Mouse (Mus musculus) lung, adult 2 months (tissue): ENCODE results near the gene 4933406M09Rik.

Source experiments
- CTCF ChIP-seq: fragments of 200-500 bp; IDR thresholded peaks from 2 replicates; pipeline ENCODE4 v1.5.1; 2011; ENCODE audit warnings: mild to moderate bottlenecking, low read length, control low read depth; ENCODE audit not compliant: insufficient read depth
- POLR2A ChIP-seq: fragments of 200-500 bp; IDR thresholded peaks from 2 replicates; pipeline ENCODE4 v1.6.1; 2011; ENCODE audit warnings: low read depth, mild to moderate bottlenecking, control low read depth, low read length, borderline replicate concordance; ENCODE audit errors: extremely low read depth

- TF ChIP-seq POLR2A (no peak), CTCF (no peak)
These were observed 47.7 kb downstream of the 4933406M09Rik start for GRCm38 (mm10) chr1:134433473-134433872.
